Mouse (Mus musculus): ENCODE results near the gene Tacr1. TPM values are rescaled to one million over a fixed set of nuclear protein-coding genes. Genes with fewer than 3 reads are reported as not detected.
"Not testable (repeated sequence)": the region's sequence is repeated elsewhere in the genome, so short reads cannot be mapped to it uniquely, and the experiment has no call there.

Gene Tacr1
- total RNA-seq (2022): not detected

DNA sequence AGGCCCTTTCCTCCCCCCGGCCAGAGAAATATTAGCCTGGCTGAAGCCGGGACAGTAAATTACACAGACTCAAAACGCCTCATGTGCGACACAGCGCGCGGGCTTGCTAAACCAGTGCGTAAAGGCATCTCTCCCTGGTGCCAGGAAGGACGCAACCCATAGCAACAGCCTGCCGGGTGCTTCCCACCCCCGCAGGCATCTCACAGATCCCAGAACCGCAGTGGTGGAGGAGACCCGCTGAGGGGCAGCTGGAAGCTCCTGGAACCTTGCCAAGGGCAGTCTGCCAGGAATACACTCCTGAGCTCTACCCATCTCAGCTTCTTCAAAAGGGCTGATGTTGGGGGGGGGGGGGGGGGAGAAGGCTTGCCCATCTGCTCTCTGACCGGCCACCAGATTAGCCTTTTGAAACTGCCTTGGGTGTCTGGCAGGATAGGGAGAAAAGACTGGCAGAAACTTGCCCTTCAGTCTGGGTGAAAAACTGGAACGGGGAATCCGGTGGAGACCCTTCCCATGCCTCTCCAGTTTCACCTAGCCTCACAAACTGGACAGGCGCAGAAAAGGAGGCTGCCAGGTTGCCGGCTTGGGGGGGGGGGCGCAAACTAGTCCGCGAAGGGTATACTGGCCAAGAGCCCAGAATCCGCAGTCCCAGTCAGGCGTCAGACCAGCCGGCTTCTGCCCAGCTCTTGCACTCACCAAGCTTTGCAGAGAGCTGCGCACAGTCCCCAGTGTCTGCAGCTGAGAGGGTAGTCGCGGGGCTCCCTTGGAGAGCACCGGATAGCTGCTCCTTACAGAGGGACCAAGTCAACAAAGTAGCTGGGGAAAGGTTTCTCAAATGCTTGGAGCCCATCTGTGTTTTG lies at the start of gene Tacr1:
Gene Tacr1 (plus strand): TSS at position 740 of the 857 bp plus-strand sequence.
- no peak for DNase-seq

- no peak for DNase-seq
Measured at GRCm38 (mm10) chr6:82376144-82376543, 26.0 kb upstream of the Tacr1 start.

DNA sequence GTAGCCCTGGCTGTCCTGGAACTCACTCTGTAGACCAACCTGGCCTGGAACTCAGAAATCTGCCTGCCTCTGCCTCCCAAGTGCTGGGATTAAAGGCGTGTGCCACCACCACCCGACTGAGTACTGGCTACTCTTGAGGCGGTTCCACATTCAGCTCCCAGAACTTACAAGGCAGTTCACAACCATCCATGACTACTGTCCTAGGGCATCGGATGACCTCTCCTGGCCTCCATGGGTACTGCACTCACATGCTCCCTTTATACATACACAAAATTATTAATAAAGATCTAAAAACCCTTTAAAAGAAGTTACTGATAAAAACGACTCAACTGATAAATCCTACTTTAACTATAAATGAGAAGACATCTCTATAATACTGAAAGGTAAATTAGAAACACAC lies 18.6 kb upstream of the Tacr1 start:
- no peak for DNase-seq

DNA sequence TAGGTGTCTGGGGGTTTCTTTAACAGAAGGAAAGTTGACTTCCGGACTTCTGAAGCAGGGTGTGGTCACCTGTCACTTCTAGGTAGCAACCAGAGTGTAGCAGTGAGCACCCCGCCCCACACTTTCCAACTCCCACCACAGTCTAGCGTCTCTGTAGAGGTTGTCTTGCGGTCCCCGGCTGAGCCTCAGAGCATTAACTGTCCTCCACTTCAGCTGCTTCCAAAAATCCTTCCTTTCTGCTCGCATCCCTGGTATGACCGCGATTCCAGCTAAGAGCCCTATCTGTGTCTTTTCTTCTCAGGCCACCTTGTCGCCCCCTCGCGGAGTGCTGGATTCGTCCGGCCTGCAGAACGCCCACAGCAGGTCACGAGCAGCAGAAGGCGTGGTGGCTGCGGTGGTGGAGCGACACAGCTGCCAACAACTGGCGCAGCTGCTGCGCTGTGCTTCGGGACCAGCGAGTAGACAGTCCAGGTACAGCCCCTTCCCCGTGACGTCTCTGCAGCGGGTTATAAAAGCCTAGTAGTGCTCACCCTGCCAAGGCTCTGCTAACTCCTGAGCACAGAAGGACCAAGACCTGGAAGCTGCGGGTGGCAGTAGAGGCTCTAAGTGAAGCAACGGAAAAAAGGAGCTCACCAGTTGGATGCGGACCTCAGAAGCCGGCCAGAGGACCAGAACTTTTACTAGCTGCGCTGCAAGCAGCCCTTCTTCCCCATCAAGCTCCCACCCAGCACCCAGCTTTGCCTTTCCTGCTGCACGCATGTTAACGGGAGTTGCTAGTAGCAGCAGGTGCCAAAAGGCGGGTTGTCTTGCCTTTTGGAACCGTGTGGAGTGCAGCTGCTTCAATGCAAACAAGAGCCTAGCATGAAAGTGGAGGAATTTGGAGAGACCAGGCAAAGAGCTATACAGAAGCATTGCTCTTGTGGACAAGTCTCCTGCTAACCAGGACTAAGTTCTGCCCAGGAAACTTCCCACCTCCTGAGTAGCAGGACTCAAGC lies 664 bp downstream of the Tacr1 start:
- DNase-seq: no peak

DNA sequence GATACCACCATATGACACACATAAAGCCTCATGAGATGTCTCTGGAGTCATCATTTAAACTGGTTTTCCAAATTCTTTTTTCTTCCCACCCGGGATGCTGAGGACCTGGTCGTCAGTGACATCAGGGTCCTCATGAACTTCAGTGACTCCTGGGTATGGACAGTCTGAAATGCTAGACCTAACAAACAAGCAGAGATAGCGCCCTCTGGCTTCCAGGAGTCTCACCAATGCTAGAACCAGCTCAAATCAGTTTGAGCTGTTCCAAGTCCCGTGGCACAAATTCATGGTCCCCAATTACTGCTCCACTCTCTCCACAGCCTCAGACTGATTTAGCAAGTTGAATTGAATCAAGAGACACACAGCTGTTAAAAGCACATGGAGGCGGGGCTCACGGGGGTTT lies 16.2 kb downstream of the Tacr1 start:
- no peak for DNase-seq

- no peak for DNase-seq
Measured at GRCm38 (mm10) chr6:82420222-82420621, 18.1 kb downstream of the Tacr1 start.

DNA sequence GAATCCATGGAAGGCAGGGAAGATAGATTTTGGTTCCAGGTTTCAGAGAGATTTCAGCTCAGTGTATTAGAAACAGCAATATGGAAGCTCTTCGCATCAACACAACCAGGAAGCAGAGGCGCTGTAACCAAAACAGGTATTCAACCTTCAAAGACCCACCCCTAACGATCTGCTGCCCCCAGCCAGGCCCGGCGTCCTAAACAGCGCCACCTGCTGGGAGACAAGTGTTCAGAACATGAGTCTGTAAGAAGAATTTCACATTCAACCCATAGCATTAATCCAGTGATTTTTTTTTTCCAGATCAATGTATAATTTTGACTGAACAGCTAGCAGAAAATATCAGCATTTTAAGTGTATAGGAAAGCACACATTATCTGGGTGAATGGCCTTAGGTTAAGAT lies 26.8 kb downstream of the Tacr1 start:
- no peak for DNase-seq

DNA sequence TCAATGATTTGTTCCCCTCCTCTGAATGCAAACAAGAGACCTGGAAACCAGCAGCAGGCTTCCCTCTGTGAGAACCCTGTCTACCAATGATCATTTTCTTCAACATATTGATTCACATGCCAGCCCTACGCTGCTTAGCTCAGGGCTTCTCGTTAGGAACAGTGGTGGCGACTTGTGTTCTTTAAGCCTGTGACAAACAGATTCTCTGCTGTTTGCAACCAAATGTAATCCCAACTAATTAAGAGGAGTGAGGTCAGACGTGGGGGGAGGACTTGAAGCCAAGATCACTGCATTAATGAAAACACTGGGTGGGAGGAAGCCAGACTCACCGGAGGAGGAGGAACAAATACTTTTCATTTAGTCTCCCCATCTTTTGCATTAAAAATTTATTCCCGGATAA lies 27.6 kb downstream of the Tacr1 start:
- DNase-seq: no peak

DNA sequence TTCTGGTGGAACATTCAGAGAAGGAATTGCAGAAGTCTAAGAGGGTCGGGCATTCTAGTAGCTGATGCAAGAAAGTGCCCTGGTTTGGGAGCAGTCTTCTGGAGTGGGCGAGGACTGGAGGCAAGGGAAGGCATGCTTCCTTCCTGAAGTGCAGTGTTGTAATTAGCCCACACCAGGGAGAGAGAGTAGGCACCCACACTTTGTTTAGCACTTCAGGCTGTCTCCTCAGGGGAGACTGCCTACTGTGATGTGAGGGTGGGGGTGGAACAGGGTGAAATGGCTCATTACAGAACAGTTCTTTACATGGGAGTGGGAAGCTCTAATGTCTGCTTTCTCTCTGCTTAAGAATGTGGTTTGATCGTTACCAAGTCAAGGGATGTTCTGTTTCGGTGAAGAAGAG lies 35.0 kb downstream of the Tacr1 start:
- DNase-seq: no peak

GRCm38 (mm10) chr6:82452206-82453095 lies 50.3 kb downstream of the Tacr1 start:
- DNase-seq: not testable (repeated sequence)

DNA sequence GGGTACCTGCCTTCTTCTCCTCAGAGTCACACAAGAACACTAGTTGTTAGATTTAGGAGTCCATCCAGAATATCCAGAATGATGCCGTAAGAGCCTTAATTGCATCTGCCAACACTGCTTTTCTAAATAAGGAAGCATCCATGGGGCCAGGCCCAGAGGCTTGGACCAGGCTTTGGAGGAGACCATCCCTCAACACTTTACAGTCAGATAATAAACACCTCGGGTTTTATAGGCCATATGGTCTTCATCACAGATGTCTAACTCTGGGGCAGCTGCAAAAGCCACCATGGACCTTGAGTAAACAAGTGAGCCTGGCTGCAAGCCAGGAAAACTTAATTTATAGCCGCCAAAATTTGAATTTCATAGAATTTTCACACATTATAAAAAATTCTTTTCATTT lies 53.1 kb downstream of the Tacr1 start:
- no peak for DNase-seq

- no peak for DNase-seq
Measured at GRCm38 (mm10) chr6:82457163-82457763, 55.1 kb downstream of the Tacr1 start.

DNA sequence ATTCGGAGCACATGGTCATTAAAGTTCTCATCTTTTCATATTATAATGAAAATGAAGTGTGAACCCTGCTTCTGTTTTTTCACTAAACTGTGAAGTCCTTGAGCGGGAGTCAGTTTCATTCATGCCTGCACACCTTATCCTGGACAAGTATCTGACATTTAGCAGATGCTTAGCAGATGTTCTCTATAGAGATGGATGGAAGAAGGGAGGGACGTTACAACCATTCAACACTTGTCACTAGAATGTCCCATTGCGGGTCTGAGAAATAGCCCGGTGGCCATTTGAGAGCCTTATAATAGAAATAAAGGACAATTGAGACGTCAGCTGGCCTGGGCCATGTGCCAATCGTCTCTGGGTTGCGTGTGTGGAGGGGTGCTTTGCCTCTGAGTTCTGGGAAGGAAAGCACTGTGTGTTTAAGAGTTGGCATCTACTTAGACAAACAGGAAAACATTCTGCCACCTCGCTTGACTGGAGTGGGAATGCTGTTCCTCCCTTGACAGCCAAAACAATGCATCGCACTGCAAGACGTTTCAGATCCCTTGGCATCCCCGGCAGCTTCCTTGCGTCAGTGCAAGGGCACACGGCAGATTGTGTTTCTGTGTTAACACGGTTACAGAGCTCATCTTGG lies 56.7 kb downstream of the Tacr1 start:
- no peak for DNase-seq

DNA sequence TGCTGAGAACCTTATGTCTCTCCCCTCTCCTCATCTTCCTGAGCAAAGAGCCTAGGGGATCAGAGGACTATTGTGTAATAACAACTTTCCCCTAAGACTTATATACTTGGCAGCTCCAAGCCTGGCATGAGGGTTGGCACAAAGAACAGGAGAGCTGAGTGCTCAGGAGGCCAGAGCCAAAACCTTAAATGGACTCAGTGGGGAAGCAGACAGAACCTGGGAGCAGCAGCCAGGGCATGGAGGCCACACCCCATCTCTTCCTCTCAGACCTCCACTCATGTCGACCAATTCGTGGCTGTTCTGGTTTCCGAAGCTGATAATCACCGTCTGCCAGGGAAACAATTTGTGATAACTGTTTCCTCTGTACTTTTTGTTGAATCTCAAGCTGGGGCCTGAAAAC lies 61.0 kb downstream of the Tacr1 start:
- no peak for DNase-seq

DNA sequence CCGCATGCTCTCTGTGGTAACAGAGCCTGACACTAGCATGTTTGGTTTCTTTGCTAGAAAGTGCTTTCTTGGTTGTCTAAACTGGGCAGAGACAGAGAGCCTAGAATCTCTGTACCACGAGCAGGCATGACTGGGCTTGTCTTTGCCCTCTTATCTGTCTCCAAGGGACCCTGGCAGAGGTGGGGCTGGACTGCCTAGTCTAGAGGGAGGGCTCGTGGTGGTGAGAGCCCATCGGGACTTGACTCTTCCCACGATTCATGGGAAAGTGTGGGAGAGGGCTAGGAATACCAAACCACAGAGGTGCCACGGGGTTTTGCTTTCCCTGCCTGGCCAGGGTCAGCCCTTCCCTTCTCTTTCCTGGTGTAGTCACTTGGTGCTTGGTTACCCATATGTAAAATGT lies 72.3 kb downstream of the Tacr1 start:
- no peak for DNase-seq

GRCm38 (mm10) chr6:82483842-82484241 lies 81.7 kb downstream of the Tacr1 start:
- DNase-seq: no peak

DNA sequence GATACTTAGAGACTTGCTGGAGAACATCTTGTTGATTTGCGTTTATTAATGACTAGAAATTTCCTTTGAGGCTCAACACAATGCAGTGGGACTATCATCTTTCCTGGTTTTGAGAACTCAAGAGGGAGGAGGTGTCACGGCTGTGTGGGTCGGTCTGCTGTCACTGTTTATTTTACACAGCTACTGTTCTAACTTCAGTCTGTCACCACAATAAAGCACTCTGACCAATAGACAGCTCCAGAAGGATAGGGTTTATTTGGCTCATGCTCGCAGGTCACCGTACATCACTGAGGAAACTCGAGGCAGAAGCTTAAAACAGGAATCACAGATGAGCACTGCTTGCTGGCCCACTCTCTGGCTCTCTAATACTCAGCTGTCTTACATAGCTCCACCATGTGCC lies 92.3 kb downstream of the Tacr1 start:
- DNase-seq: no peak

- DNase-seq: no peak
Measured at GRCm38 (mm10) chr6:82510843-82511416, 108.8 kb downstream of the Tacr1 start.

DNA sequence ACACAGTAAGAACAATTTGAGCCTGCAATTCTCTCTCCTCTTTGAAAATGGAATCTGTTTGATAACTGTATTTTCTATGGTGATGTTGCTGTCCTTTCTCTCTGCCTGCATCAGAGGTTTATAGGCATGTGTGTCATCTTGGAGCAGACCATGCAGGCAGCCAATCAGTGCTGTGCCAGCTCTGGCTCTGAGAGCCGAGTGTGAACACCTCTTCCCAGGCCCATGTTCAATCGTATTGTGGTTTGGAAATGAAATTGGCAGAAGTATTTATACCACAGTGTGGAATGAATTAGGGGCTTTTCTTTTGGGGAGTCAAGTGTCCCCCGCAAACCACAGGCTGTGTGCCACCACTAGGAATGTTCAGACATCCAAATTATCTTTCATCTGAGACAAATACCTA lies 117.5 kb downstream of the Tacr1 start:
- no peak for DNase-seq

DNA sequence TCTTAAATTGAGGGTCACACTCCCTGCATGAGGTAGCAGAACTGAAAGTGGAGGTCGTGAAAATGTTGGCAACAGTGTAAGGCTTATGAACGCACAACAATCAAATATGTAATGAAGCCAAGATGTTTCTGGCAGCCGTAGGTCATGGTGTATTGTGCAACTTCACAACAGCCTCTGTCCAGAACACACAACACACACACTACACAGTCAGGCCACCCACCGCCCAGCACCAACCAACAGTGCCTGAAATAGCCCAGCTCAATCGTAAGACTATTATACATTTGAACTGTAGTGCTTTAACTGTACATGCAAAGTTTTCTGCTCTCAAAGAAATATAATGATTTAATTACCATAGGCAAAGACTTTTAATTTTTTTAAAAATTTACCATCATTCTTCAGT lies 120.4 kb downstream of the Tacr1 start:
- no peak for DNase-seq

Measured in adrenal gland, adult 8-10 months (tissue).